In the genomic region with DNA sequence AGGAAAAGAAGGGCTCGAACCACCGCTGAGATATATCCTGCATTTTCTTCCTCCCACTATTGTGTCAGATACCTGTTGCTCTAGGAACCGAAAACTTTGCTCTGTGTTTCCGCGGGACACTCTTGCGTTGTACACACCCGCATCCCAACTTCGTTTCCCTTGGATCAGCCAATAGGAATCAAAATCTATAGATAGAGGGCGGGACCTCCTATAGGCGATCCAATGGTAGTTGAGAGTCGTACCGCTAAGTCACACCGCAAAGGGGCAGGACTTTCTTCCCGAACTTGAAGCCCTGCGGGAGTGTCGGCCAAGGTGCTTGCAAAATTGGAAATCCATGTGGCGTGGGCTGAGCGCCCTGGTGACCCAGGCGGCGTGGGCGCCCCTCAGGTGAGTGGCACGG, we compare ENCODE assay signal across 8 mouse cellular contexts. TPM values are rescaled to one million over a fixed set of nuclear protein-coding genes. Genes with fewer than 3 reads are reported as not detected.
DNase-seq lines count a peak whose midpoint lies in the region; ATAC-seq and TF ChIP-seq lines count a peak whose summit lies in the region.

No protein-coding gene starts in this region.

- H3K36me3 ChIP-seq in heart, embryonic 11.5 days (ENCODE audit: control insufficient read depth, insufficient read depth, low read length), result peaks cover 27% of the 10 kb centered on the region
- peaks cover 24% of the 10 kb centered on the region for H3K36me3 ChIP-seq in kidney, embryonic 16.5 days (ENCODE audit: insufficient read depth, low read length)
- H3K36me3 ChIP-seq in liver, adult 2 months (ENCODE audit: control insufficient read depth, insufficient read depth, low read length), result no peaks in the 10 kb centered on the region
- no peaks in the 10 kb centered on the region for H3K36me3 ChIP-seq in myocyte (ENCODE audit: control insufficient read depth, insufficient read depth)
- no peaks in the 10 kb centered on the region; the same call in 1 of the 2 replicates for H3K36me3 ChIP-seq in splenic B cell, adult 2 months (ENCODE audit: control insufficient read depth, insufficient read depth, low read length, poor library complexity, severe bottlenecking)

- peak; percentile 91 for DNase-seq in B cell, adult 2 months
- peak; percentile 98 for DNase-seq in brain, adult 2 months (ENCODE audit: low read depth, low spot score)
- peak; percentile 85 for DNase-seq in liver, adult 2 months (ENCODE audit: extremely low read depth, low read depth, low spot score)
- peak; percentile 95 for DNase-seq in splenic B cell, adult 2 months (ENCODE audit: low read depth, low spot score)

- H3K9me3 ChIP-seq in heart, embryonic 11.5 days (replicated peaks; ENCODE audit: control insufficient read depth, low read length), result no peaks in the 10 kb centered on the region
- H3K9me3 ChIP-seq in kidney, embryonic 16.5 days (ENCODE audit: low read length), result no peaks in the 10 kb centered on the region

- no peak overlapping the region for H3K27ac ChIP-seq in heart, embryonic 11.5 days (ENCODE audit: low read depth, low read length)
- H3K27ac ChIP-seq in kidney, embryonic 16.5 days (ENCODE audit: low read length), result peak overlapping the region; percentile 93
- H3K27ac ChIP-seq in liver, adult 2 months (replicated peaks; ENCODE audit: insufficient read depth, low read depth, low read length), result peak overlapping the region; percentile 67

- TF ChIP-seq CTCF in liver, adult 2 months (IDR thresholded peaks at IDR 0.05; ENCODE audit: low read depth, low read length), result no peak

- H3K27me3 ChIP-seq in heart, embryonic 11.5 days (ENCODE audit: control insufficient read depth, insufficient read depth, low read length), result no peaks in the 10 kb centered on the region
- no peaks in the 10 kb centered on the region for H3K27me3 ChIP-seq in kidney, embryonic 16.5 days (ENCODE audit: insufficient read depth, low read length)
- no peaks in the 10 kb centered on the region for H3K27me3 ChIP-seq in liver, adult 2 months (ENCODE audit: control insufficient read depth, insufficient read depth, low read length)
- H3K27me3 ChIP-seq in myocyte (ENCODE audit: control insufficient read depth, insufficient read depth, insufficient read length), result no peaks in the 10 kb centered on the region
- no peaks in the 10 kb centered on the region for H3K27me3 ChIP-seq in splenic B cell, adult 2 months (ENCODE audit: control insufficient read depth, insufficient read depth, low read length, poor library complexity, severe bottlenecking)

- TF ChIP-seq POLR2A in liver, adult 2 months (IDR thresholded peaks at IDR 0.05; ENCODE audit: extremely low read depth, insufficient read depth, low read length), result 0 out of 2 replicates have a peak, but pooled peaks have one; percentile 49
- peak; percentile 61 for TF ChIP-seq POLR2A in myocyte (IDR thresholded peaks at IDR 0.05; ENCODE audit: insufficient read length, low read depth)

- WGBS in heart, embryonic 11.5 days (ENCODE audit: insufficient replicate concordance), result under 1% methylated on average over 22 of the region's 22 CpGs
- WGBS in kidney, embryonic 16.5 days, result under 1% methylated on average over 22 of the region's 22 CpGs
- WGBS in liver, adult 2 months, result 0% methylated on average over 22 of the region's 22 CpGs

- peak overlapping the region; percentile 98 for H3K4me2 ChIP-seq in heart, embryonic 11.5 days
- peak overlapping the region; percentile 94 for H3K4me2 ChIP-seq in kidney, embryonic 16.5 days (replicated peaks; ENCODE audit: low read depth, low read length)
- peak overlapping the region; percentile 81 for H3K4me2 ChIP-seq in myocyte (ENCODE audit: low read depth)

- H3K4me3 ChIP-seq in heart, embryonic 11.5 days (ENCODE audit: low read depth, low read length), result peak overlapping the region; percentile 91
- H3K4me3 ChIP-seq in kidney, embryonic 16.5 days (ENCODE audit: low read length), result peak overlapping the region; percentile 93
- peak overlapping the region; percentile 75 for H3K4me3 ChIP-seq in liver, adult 2 months (ENCODE audit: insufficient read depth, low read depth, low read length)
- peak overlapping the region; percentile 47 for H3K4me3 ChIP-seq in myocyte

- peaks cover 6% of the 10 kb centered on the region; the same call in 1 of the 2 replicates for H3K79me2 ChIP-seq in liver, adult 2 months (ENCODE audit: control insufficient read depth, insufficient read depth, low read length)
- no peaks in the 10 kb centered on the region for H3K79me2 ChIP-seq in myocyte (ENCODE audit: control insufficient read depth, insufficient read depth)

- peak overlapping the region; percentile 82 for H3K9ac ChIP-seq in heart, embryonic 11.5 days (ENCODE audit: low read depth, low read length)
- peak overlapping the region; percentile 84 for H3K9ac ChIP-seq in kidney, embryonic 16.5 days (replicated peaks; ENCODE audit: low read length)
- H3K9ac ChIP-seq in liver, adult 2 months (ENCODE audit: low read depth, low read length), result peak overlapping the region; percentile 77

- peak overlapping the region; percentile 67 for H3ac ChIP-seq in myocyte (ENCODE audit: control insufficient read depth, insufficient read length)

- ATAC-seq in erythroblast, adult 5-6 weeks (replicated peaks; ENCODE audit: low FRiP score, poor library complexity, severe bottlenecking), result peak; percentile 92
- ATAC-seq in heart, embryonic 11.5 days (replicated peaks; ENCODE audit: insufficient number of reproducible peaks, low FRiP score, low TSS enrichment), result peak; percentile 82
- ATAC-seq in kidney, embryonic 16.5 days (ENCODE audit: low FRiP score, low TSS enrichment), result peak; percentile 86

- peaks cover 10% of the 10 kb centered on the region for H3K4me1 ChIP-seq in heart, embryonic 11.5 days (ENCODE audit: control insufficient read depth, insufficient read depth, low read length)
- H3K4me1 ChIP-seq in kidney, embryonic 16.5 days (ENCODE audit: insufficient read depth, low read length), result peaks cover 17% of the 10 kb centered on the region
- H3K4me1 ChIP-seq in liver, adult 2 months (ENCODE audit: control insufficient read depth, insufficient read depth, low read length), result peaks cover 6% of the 10 kb centered on the region

TF ChIP-seq in myocyte, 11 proteins besides CTCF, POLR2A, EP300 and RAD21:
- TF ChIP-seq POLR2AphosphoS2 (IDR thresholded peaks at IDR 0.05; ENCODE audit: insufficient read length, low read depth) (peak; percentile 80), REST (IDR thresholded peaks at IDR 0.05; ENCODE audit: insufficient read depth, insufficient read length) (no peak)

RNA-seq across cellular contexts. Expression of gene Gtpbp3, which starts 0.6 kb away (rescaled TPM):
- 0.58 and 3.1 TPM in 2 replicates for total RNA-seq in erythroblast, adult 5-6 weeks (2015; ENCODE audit: low replicate concordance)
- total RNA-seq in erythroblast, adult 5-6 weeks (2017; ENCODE audit: low replicate concordance), result 1.7 and 3.9 TPM in 2 replicates
- polyA plus RNA-seq in heart, embryonic 11.5 days (2014; fragmentation: Nextera tagmentation; extraction: Ambion mirVana), result 4.8 and 5.3 TPM in 2 replicates
- polyA plus RNA-seq in kidney, embryonic 16.5 days (2015; fragmentation: Nextera tagmentation; extraction: Ambion mirVana), result 22.2 and 22.5 TPM in 2 replicates
- total RNA-seq in liver, adult 2 months (2014; rRNA removed), result 11.6 and 12.7 TPM in 2 replicates
- 12.9 and 15.5 TPM in 2 replicates for polyA plus RNA-seq in liver, adult 2 months (2012; rRNA removed)
- 17.5 TPM for polyA plus RNA-seq in myocyte (2012; fragmentation: generic; extraction: Trizol)

RNA-seq across cellular contexts. Expression of gene Ano8, which starts 2.7 kb away (rescaled TPM):
- 0.21 TPM in 1 of 2 replicates, not detected in the other for total RNA-seq in erythroblast, adult 5-6 weeks (2015; ENCODE audit: low replicate concordance)
- 0.14 TPM in 1 of 2 replicates, not detected in the other for total RNA-seq in erythroblast, adult 5-6 weeks (2017; ENCODE audit: low replicate concordance)
- 0.90 and 1.4 TPM in 2 replicates for polyA plus RNA-seq in heart, embryonic 11.5 days (2014; fragmentation: Nextera tagmentation; extraction: Ambion mirVana)
- polyA plus RNA-seq in kidney, embryonic 16.5 days (2015; fragmentation: Nextera tagmentation; extraction: Ambion mirVana), result 0.81 and 1.0 TPM in 2 replicates
- total RNA-seq in liver, adult 2 months (2014; rRNA removed), result 2.3 and 3.8 TPM in 2 replicates
- polyA plus RNA-seq in liver, adult 2 months (2012; rRNA removed), result 3.7 and 5.2 TPM in 2 replicates
- 27.5 TPM for polyA plus RNA-seq in myocyte (2012; fragmentation: generic; extraction: Trizol)

RNA-seq across cellular contexts. Expression of gene Dda1, which starts 19.5 kb away (rescaled TPM):
- 7.7 and 15.0 TPM in 2 replicates for total RNA-seq in erythroblast, adult 5-6 weeks (2015; ENCODE audit: low replicate concordance)
- total RNA-seq in erythroblast, adult 5-6 weeks (2017; ENCODE audit: low replicate concordance), result 5.7 and 7.9 TPM in 2 replicates
- polyA plus RNA-seq in heart, embryonic 11.5 days (2014; fragmentation: Nextera tagmentation; extraction: Ambion mirVana), result 95.9 and 102 TPM in 2 replicates
- 110 and 115 TPM in 2 replicates for polyA plus RNA-seq in kidney, embryonic 16.5 days (2015; fragmentation: Nextera tagmentation; extraction: Ambion mirVana)
- 7.7 and 8.3 TPM in 2 replicates for total RNA-seq in liver, adult 2 months (2014; rRNA removed)
- polyA plus RNA-seq in liver, adult 2 months (2012; rRNA removed), result 32.5 and 34.1 TPM in 2 replicates
- 117 TPM for polyA plus RNA-seq in myocyte (2012; fragmentation: generic; extraction: Trizol)

RNA-seq across cellular contexts. Expression of gene Plvap, which starts 23.1 kb away (rescaled TPM):
- 0.84 TPM in 1 of 2 replicates, not detected in the other for total RNA-seq in erythroblast, adult 5-6 weeks (2015; ENCODE audit: low replicate concordance)
- total RNA-seq in erythroblast, adult 5-6 weeks (2017; ENCODE audit: low replicate concordance), result 0.26 TPM in 1 of 2 replicates, not detected in the other
- polyA plus RNA-seq in heart, embryonic 11.5 days (2014; fragmentation: Nextera tagmentation; extraction: Ambion mirVana), result 148 and 170 TPM in 2 replicates
- 165 TPM in 2 replicates for polyA plus RNA-seq in kidney, embryonic 16.5 days (2015; fragmentation: Nextera tagmentation; extraction: Ambion mirVana)
- total RNA-seq in liver, adult 2 months (2014; rRNA removed), result 15.3 and 22.8 TPM in 2 replicates
- polyA plus RNA-seq in liver, adult 2 months (2012; rRNA removed), result 128 and 132 TPM in 2 replicates
- polyA plus RNA-seq in myocyte (2012; fragmentation: generic; extraction: Trizol), result 0.18 TPM

RNA-seq across cellular contexts. Expression of gene Mrpl34, which starts 23.7 kb away (rescaled TPM):
- 1.9 and 20.9 TPM in 2 replicates for total RNA-seq in erythroblast, adult 5-6 weeks (2015; ENCODE audit: low replicate concordance)
- total RNA-seq in erythroblast, adult 5-6 weeks (2017; ENCODE audit: low replicate concordance), result 6.0 and 12.1 TPM in 2 replicates
- polyA plus RNA-seq in heart, embryonic 11.5 days (2014; fragmentation: Nextera tagmentation; extraction: Ambion mirVana), result 163 and 169 TPM in 2 replicates
- polyA plus RNA-seq in kidney, embryonic 16.5 days (2015; fragmentation: Nextera tagmentation; extraction: Ambion mirVana), result 170 and 178 TPM in 2 replicates
- 35.1 and 48.2 TPM in 2 replicates for total RNA-seq in liver, adult 2 months (2014; rRNA removed)
- 104 and 123 TPM in 2 replicates for polyA plus RNA-seq in liver, adult 2 months (2012; rRNA removed)
- polyA plus RNA-seq in myocyte (2012; fragmentation: generic; extraction: Trizol), result 79.0 TPM
